Mouse (Mus musculus) ES-Bruce4 (cell line): ENCODE data around the gene Trhr2.

Source experiments
- CTCF ChIP-seq: IDR thresholded peaks from one replicate; pipeline ENCODE4 v1.8.1; 2011; ENCODE audit warnings: low read depth, low read length
- EP300 ChIP-seq: IDR thresholded peaks from 2 replicates; pipeline ENCODE4 v1.6.1; 2011; ENCODE audit warnings: low read depth, low read length; ENCODE audit not compliant: insufficient read depth
- POLR2A ChIP-seq: IDR thresholded peaks from one replicate; pipeline ENCODE4 v1.8.1; 2011; ENCODE audit warnings: low read length; ENCODE audit not compliant: insufficient read depth

- no peak for TF ChIP-seq CTCF
- TF ChIP-seq EP300: no peak
- TF ChIP-seq POLR2A: no peak
Measured at GRCm38 (mm10) chr8:122329072-122329471, 31.5 kb downstream of the Trhr2 start.
